Mouse (Mus musculus): ENCODE results near the gene Tulp1. TPM values are rescaled to one million over a fixed set of nuclear protein-coding genes. Genes with fewer than 3 reads are reported as not detected.
"Not testable (repeated sequence)": the region's sequence is repeated elsewhere in the genome, so short reads cannot be mapped to it uniquely, and the experiment has no call there.

The Tulp1 gene
- polyA plus RNA-seq, 1 experiment from 2014 or later, result 1.2 TPM

GRCm38 (mm10) chr17:28332113-28332914 is 32.7 kb downstream of the Tulp1 start:
- no peak overlapping the region for H3K4me2 ChIP-seq (replicated peaks)
- ATAC-seq (replicated peaks), result no peak
- H3K36me3 ChIP-seq, result peaks cover 12% of the 10 kb centered on the region
- no peak overlapping the region for H3K9ac ChIP-seq (replicated peaks)
- no peak overlapping the region for H3K27ac ChIP-seq (replicated peaks)
- 53% methylated on average over 13 of the region's 13 CpGs for WGBS
- H3K4me1 ChIP-seq, result peaks cover 25% of the 10 kb centered on the region
- H3K27me3 ChIP-seq, result no peaks in the 10 kb centered on the region
- no peaks in the 10 kb centered on the region for H3K9me3 ChIP-seq
- no peak overlapping the region for H3K4me3 ChIP-seq

GRCm38 (mm10) chr17:28331241-28332112 is 33.5 kb downstream of the Tulp1 start:
- 29% methylated on average over 7 of the region's 7 CpGs for WGBS
- Histone ChIP-seq H3K27ac (replicated peaks) (no peak overlapping the region), H3K9me3 (no peaks in the 10 kb centered on the region), H3K4me2 (replicated peaks) (no peak overlapping the region), H3K27me3 (no peaks in the 10 kb centered on the region), H3K4me3 (no peak overlapping the region), H3K9ac (replicated peaks) (no peak overlapping the region), H3K36me3 (peaks cover 12% of the 10 kb centered on the region), H3K4me1 (peaks cover 25% of the 10 kb centered on the region)
- no peak for ATAC-seq (replicated peaks)

GRCm38 (mm10) chr17:28330590-28330989 is 34.4 kb downstream of the Tulp1 start:
- WGBS, result 59% methylated on average over 8 of the region's 8 CpGs
- not testable (repeated sequence) for H3K9ac ChIP-seq (replicated peaks); H3K27me3 ChIP-seq; H3K27ac ChIP-seq (replicated peaks); H3K4me2 ChIP-seq (replicated peaks); ATAC-seq (replicated peaks); H3K9me3 ChIP-seq; H3K4me3 ChIP-seq
- Histone ChIP-seq H3K4me1 (peaks cover 25% of the 10 kb centered on the region), H3K36me3 (peaks cover 12% of the 10 kb centered on the region)

- H3K4me2 ChIP-seq (replicated peaks), result peak overlapping the region; percentile 93
- no peaks in the 10 kb centered on the region for H3K27me3 ChIP-seq
- no peak for ATAC-seq (replicated peaks)
- peaks cover 25% of the 10 kb centered on the region for H3K4me1 ChIP-seq
- no peaks in the 10 kb centered on the region for H3K9me3 ChIP-seq
- peaks cover 12% of the 10 kb centered on the region for H3K36me3 ChIP-seq
- peak overlapping the region; percentile 87 for H3K4me3 ChIP-seq
- peak overlapping the region; percentile 33; the same call in 1 of the 2 replicates for H3K27ac ChIP-seq (replicated peaks)
- H3K9ac ChIP-seq (replicated peaks), result peak overlapping the region; percentile 92; the same call in 1 of the 2 replicates
- 39% methylated on average over 2 of the region's 2 CpGs for WGBS
Observed at GRCm38 (mm10) chr17:28330232-28330546, 34.8 kb downstream of the Tulp1 start.

GRCm38 (mm10) chr17:28329503-28330231 is 35.4 kb downstream of the Tulp1 start:
- Histone ChIP-seq H3K9ac (replicated peaks) (peak overlapping the region; percentile 92), H3K36me3 (peaks cover 12% of the 10 kb centered on the region), H3K27me3 (no peaks in the 10 kb centered on the region), H3K27ac (replicated peaks) (peak overlapping the region; percentile 96), H3K9me3 (no peaks in the 10 kb centered on the region), H3K4me1 (peaks cover 25% of the 10 kb centered on the region), H3K4me2 (replicated peaks) (peak overlapping the region; percentile 93), H3K4me3 (peak overlapping the region; percentile 87)
- 7% methylated on average over 4 of the region's 4 CpGs for WGBS
- no peak for ATAC-seq (replicated peaks)

- peak overlapping the region; percentile 92 for H3K9ac ChIP-seq (replicated peaks)
- peak overlapping the region; percentile 96 for H3K27ac ChIP-seq (replicated peaks)
- no peaks in the 10 kb centered on the region for H3K9me3 ChIP-seq
- H3K4me2 ChIP-seq (replicated peaks), result peak overlapping the region; percentile 93
- peaks cover 25% of the 10 kb centered on the region for H3K4me1 ChIP-seq
- H3K4me3 ChIP-seq, result peak overlapping the region; percentile 87
- no peaks in the 10 kb centered on the region for H3K27me3 ChIP-seq
- ATAC-seq (replicated peaks), result peak; percentile 33
- H3K36me3 ChIP-seq, result peaks cover 13% of the 10 kb centered on the region
- WGBS, result under 1% methylated on average over 25 of the region's 25 CpGs
Observed at GRCm38 (mm10) chr17:28328946-28329345, 36.1 kb downstream of the Tulp1 start.

- H3K9ac ChIP-seq (replicated peaks), result peak within 1 kb of the TSS; percentile 92
- WGBS, result under 1% methylated on average over 66 of the region's 67 CpGs
Observed at GRCm38 (mm10) chr17:28328366-28328928, 36.6 kb downstream of the Tulp1 start, which contains the start of gene Rpl10a. Gene Rpl10a (plus strand): TSS chr17:28328471.

GRCm38 (mm10) chr17:28327673-28328325 is 37.2 kb downstream of the Tulp1 start:
- no peaks in the 10 kb centered on the region for H3K9me3 ChIP-seq
- ATAC-seq (replicated peaks), result peak; percentile 49
- peak overlapping the region; percentile 96 for H3K27ac ChIP-seq (replicated peaks)
- peaks cover 25% of the 10 kb centered on the region for H3K4me1 ChIP-seq
- peak overlapping the region; percentile 92 for H3K9ac ChIP-seq (replicated peaks)
- WGBS, result 9% methylated on average over 22 of the region's 22 CpGs
- peak overlapping the region; percentile 87 for H3K4me3 ChIP-seq
- peak overlapping the region; percentile 93 for H3K4me2 ChIP-seq (replicated peaks)
- H3K27me3 ChIP-seq, result no peaks in the 10 kb centered on the region
- H3K36me3 ChIP-seq, result peaks cover 15% of the 10 kb centered on the region

More at GRCm38 (mm10) chr17:28328366-28328928, 36.6 kb downstream of the Tulp1 start, which contains the start of gene Rpl10a:
- Histone ChIP-seq H3K27ac (replicated peaks) (peak within 1 kb of the TSS; percentile 96), H3K4me3 (peak within 1 kb of the TSS; percentile 87), H3K4me2 (replicated peaks) (peak within 1 kb of the TSS; percentile 93), H3K9me3 (no peaks in the 10 kb centered on the region), H3K27me3 (no peaks in the 10 kb centered on the region), H3K4me1 (peaks cover 25% of the 10 kb centered on the region), H3K36me3 (peaks cover 15% of the 10 kb centered on the region)
- ATAC-seq (replicated peaks), result peak; percentile 93

GRCm38 (mm10) chr17:28326951-28327350 is 38.1 kb downstream of the Tulp1 start:
- H3K9me3 ChIP-seq, result no peaks in the 10 kb centered on the region
- no peak overlapping the region for H3K4me3 ChIP-seq
- H3K4me1 ChIP-seq, result peaks cover 25% of the 10 kb centered on the region
- H3K36me3 ChIP-seq, result peaks cover 15% of the 10 kb centered on the region
- no peak overlapping the region for H3K27ac ChIP-seq (replicated peaks)
- no peak overlapping the region for H3K4me2 ChIP-seq (replicated peaks)
- no peaks in the 10 kb centered on the region for H3K27me3 ChIP-seq
- 77% methylated on average over 3 of the region's 3 CpGs for WGBS
- H3K9ac ChIP-seq (replicated peaks), result 0 out of 2 replicates have a peak overlapping the region, but pooled peaks have one; percentile 92
- ATAC-seq (replicated peaks), result no peak

- 98% methylated on average over 8 of the region's 8 CpGs for WGBS
- Histone ChIP-seq H3K9me3 (no peaks in the 10 kb centered on the region), H3K9ac (replicated peaks) (no peak overlapping the region)
Observed at GRCm38 (mm10) chr17:28325751-28326150, 39.3 kb downstream of the Tulp1 start.

GRCm38 (mm10) chr17:28324416-28324815 is 40.6 kb downstream of the Tulp1 start:
- H3K9me3 ChIP-seq; ATAC-seq (replicated peaks); H3K27me3 ChIP-seq; H3K9ac ChIP-seq (replicated peaks); H3K36me3 ChIP-seq; H3K4me3 ChIP-seq; H3K27ac ChIP-seq (replicated peaks); H3K4me2 ChIP-seq (replicated peaks): not testable (repeated sequence)
- H3K4me1 ChIP-seq, result peaks cover 13% of the 10 kb centered on the region
- WGBS, result 97% methylated on average over 7 of the region's 7 CpGs

More at GRCm38 (mm10) chr17:28325751-28326150, 39.3 kb downstream of the Tulp1 start:
- Histone ChIP-seq H3K4me3 (no peak overlapping the region), H3K36me3 (peaks cover 8% of the 10 kb centered on the region), H3K27me3 (no peaks in the 10 kb centered on the region), H3K4me2 (replicated peaks) (no peak overlapping the region), H3K4me1 (peaks cover 22% of the 10 kb centered on the region), H3K27ac (replicated peaks) (no peak overlapping the region)
- no peak for ATAC-seq (replicated peaks)
